Mouse (Mus musculus): ENCODE measurements at regions not wholly inside any gene's neighbourhood (a gene's known extent, or its start where the extent isn't known, plus 50 kb on each side); places are given as distances from the start of the nearest gene placed in this dataset.

GRCm38 (mm10) chr8:86324542-86324941, 255.9 kb downstream of the Abcc12 start:
- TF ChIP-seq CTCF (IDR thresholded peaks at IDR 0.05; ENCODE audit: extremely low read depth, insufficient read length, insufficient replicate concordance, low read depth, low read length) (no peak), POLR2A (IDR thresholded peaks at IDR 0.05; ENCODE audit: low read depth, low read length) (no peak)

All from small intestine, adult 2 months (tissue).